Mouse (Mus musculus): Measurements from ENCODE around the gene Anp32a. TPM values are rescaled to one million over a fixed set of nuclear protein-coding genes. Genes with fewer than 3 reads are reported as not detected.

Gene Anp32a
- total RNA-seq, 2 experiments from 2014 or later, result 241 to 247 TPM

- no peak for DNase-seq (ENCODE audit: low spot score in 2 of 2)
These were observed 59.6 kb downstream of the Anp32a start for GRCm38 (mm10) chr9:62400531-62401170.

- DNase-seq (ENCODE audit: low spot score in 2 of 2), result no peak
These were observed 60.5 kb downstream of the Anp32a start for GRCm38 (mm10) chr9:62401589-62401988.

- DNase-seq (ENCODE audit: low spot score in 2 of 2), result no peak
These were observed 65.4 kb downstream of the Anp32a start for GRCm38 (mm10) chr9:62406423-62407013.

- no peak for DNase-seq (ENCODE audit: low spot score in 2 of 2)
These were observed 66.5 kb downstream of the Anp32a start for GRCm38 (mm10) chr9:62407357-62408146.

GRCm38 (mm10) chr9:62418742-62419141 lies 77.6 kb downstream of the Anp32a start:
- DNase-seq (ENCODE audit: low spot score in 2 of 2), result no peak

GRCm38 (mm10) chr9:62420261-62420917 lies 79.3 kb downstream of the Anp32a start:
- no peak for DNase-seq (ENCODE audit: low spot score in 2 of 2)

GRCm38 (mm10) chr9:62421027-62421426 lies 79.9 kb downstream of the Anp32a start:
- DNase-seq (ENCODE audit: low spot score in 2 of 2), result peak in 1 of 2 experiments; percentile 48

- DNase-seq (ENCODE audit: low spot score in 2 of 2), result no peak
These were observed 80.8 kb downstream of the Anp32a start for GRCm38 (mm10) chr9:62421911-62422310.

- DNase-seq (ENCODE audit: low spot score in 2 of 2), result no peak
These were observed 81.8 kb downstream of the Anp32a start for GRCm38 (mm10) chr9:62422926-62423325.

GRCm38 (mm10) chr9:62423871-62424270 lies 82.8 kb downstream of the Anp32a start:
- no peak for DNase-seq (ENCODE audit: low spot score in 2 of 2)

- no peak for DNase-seq (ENCODE audit: low spot score in 2 of 2)
These were observed 84.2 kb downstream of the Anp32a start for GRCm38 (mm10) chr9:62425265-62425664.

- no peak for DNase-seq (ENCODE audit: low spot score in 2 of 2)
These were observed 84.9 kb downstream of the Anp32a start for GRCm38 (mm10) chr9:62426021-62426420.

GRCm38 (mm10) chr9:62426531-62426930 lies 85.4 kb downstream of the Anp32a start:
- no peak for DNase-seq (ENCODE audit: low spot score in 2 of 2)

- no peak for DNase-seq (ENCODE audit: low spot score in 2 of 2)
These were observed 85.9 kb downstream of the Anp32a start for GRCm38 (mm10) chr9:62427010-62427409.

Other genes with a start within 250 kb of the Anp32a start
- 10 to 100 TPM; 19.6 to 22.5 TPM for gene Glce, start 218.6 kb upstream of the Anp32a start, total RNA-seq (2021)
- gene Spesp1, start 59.1 kb upstream of the Anp32a start, total RNA-seq (2021), result under 1 TPM in 1 of 2 experiments, not detected in 1; 0.09 TPM
- 100 to 1,000 TPM; 188 to 193 TPM for gene Coro2b, start 195.8 kb downstream of the Anp32a start, total RNA-seq (2021)

Measured in layer of hippocampus, postnatal 14 days (tissue).